Mouse (Mus musculus): Measurements from ENCODE around the gene Man1b1. TPM values are rescaled to one million over a fixed set of nuclear protein-coding genes. Genes with fewer than 3 reads are reported as not detected.

Man1b1 gene
- 16.6 and 19.6 TPM in 2 replicates for polyA plus RNA-seq (2012; rRNA removed)

- Histone ChIP-seq H3K4me1 (ENCODE audit: control insufficient read depth, insufficient read depth, low read length) (peaks cover 12% of the 10 kb centered on the region; the same call in 1 of the 2 replicates), H3K4me3 (ENCODE audit: insufficient read depth, low read depth, low read length) (peak within 1 kb of the TSS; percentile 83)
- no peak for TF ChIP-seq CTCF (conservative IDR thresholded peaks at IDR 0.05; ENCODE audit: insufficient read depth, insufficient read length, low read depth, low read length)
- TF ChIP-seq POLR2A (IDR thresholded peaks at IDR 0.05; ENCODE audit: low read depth, low read length) = peak; percentile 62
Measured at GRCm38 (mm10) chr2:25332286-25333160, at the start of gene Man1b1. Gene Man1b1, plus strand, starts transcription at chr2:25332338.

DNA sequence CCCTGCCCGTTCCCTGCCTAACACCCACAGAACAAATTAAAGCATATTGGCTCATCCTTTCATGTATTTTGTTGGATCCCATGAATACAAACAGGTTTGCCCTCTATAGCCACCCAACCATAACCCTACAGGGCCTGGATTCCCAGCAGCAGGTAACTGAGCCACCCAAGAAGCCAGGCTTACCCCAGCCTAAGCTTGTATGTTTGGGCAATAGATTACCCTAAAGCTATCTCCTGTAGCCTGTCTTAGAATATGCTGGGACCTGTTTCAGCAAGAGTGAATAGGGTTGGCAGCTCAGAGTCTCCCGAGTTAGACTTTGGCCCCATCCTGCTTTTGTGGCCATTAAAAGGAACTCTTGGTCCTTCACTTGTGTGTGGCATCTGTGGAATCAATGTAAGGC lies 46.6 kb upstream of the Man1b1 start:
- Histone ChIP-seq H3K27ac (ENCODE audit: insufficient read depth, low read depth, low read length) (no peak overlapping the region), H3K4me3 (ENCODE audit: insufficient read depth, low read depth, low read length) (no peak overlapping the region), H3K36me3 (ENCODE audit: control insufficient read depth, insufficient read depth, low read length) (no peaks in the 10 kb centered on the region; the same call in 1 of the 2 replicates), H3K27me3 (replicated peaks; ENCODE audit: control insufficient read depth, insufficient read depth, low read length) (no peaks in the 10 kb centered on the region), H3K4me1 (ENCODE audit: control insufficient read depth, insufficient read depth, low read length) (peaks cover 8% of the 10 kb centered on the region)
- 76% methylated on average over 2 of the region's 2 CpGs for WGBS
- DNase-seq = peak; percentile 27
- TF ChIP-seq POLR2A (IDR thresholded peaks at IDR 0.05; ENCODE audit: low read depth, low read length) (no peak), CTCF (conservative IDR thresholded peaks at IDR 0.05; ENCODE audit: insufficient read depth, insufficient read length, low read depth, low read length) (no peak)

More at GRCm38 (mm10) chr2:25332286-25333160, at the start of gene Man1b1:
- WGBS = under 1% methylated on average over 78 of the region's 78 CpGs
- Histone ChIP-seq H3K36me3 (ENCODE audit: control insufficient read depth, insufficient read depth, low read length) (no peaks in the 10 kb centered on the region), H3K27ac (ENCODE audit: insufficient read depth, low read depth, low read length) (peak within 1 kb of the TSS; percentile 52; the same call in 1 of the 2 replicates), H3K27me3 (replicated peaks; ENCODE audit: control insufficient read depth, insufficient read depth, low read length) (no peaks in the 10 kb centered on the region)
- peak; percentile 100 for DNase-seq

GRCm38 (mm10) chr2:25286314-25286713 lies 45.8 kb upstream of the Man1b1 start:
- Histone ChIP-seq H3K36me3 (ENCODE audit: control insufficient read depth, insufficient read depth, low read length) (no peaks in the 10 kb centered on the region; the same call in 1 of the 2 replicates), H3K4me3 (ENCODE audit: insufficient read depth, low read depth, low read length) (no peak overlapping the region), H3K27ac (ENCODE audit: insufficient read depth, low read depth, low read length) (peak overlapping the region; percentile 69), H3K4me1 (ENCODE audit: control insufficient read depth, insufficient read depth, low read length) (peaks cover 8% of the 10 kb centered on the region), H3K27me3 (replicated peaks; ENCODE audit: control insufficient read depth, insufficient read depth, low read length) (no peaks in the 10 kb centered on the region)
- no peak for DNase-seq
- WGBS = 74% methylated on average over 1 of the region's 1 CpGs
- no peak for TF ChIP-seq POLR2A (IDR thresholded peaks at IDR 0.05; ENCODE audit: low read depth, low read length)
- no peak for TF ChIP-seq CTCF (conservative IDR thresholded peaks at IDR 0.05; ENCODE audit: insufficient read depth, insufficient read length, low read depth, low read length)

DNA sequence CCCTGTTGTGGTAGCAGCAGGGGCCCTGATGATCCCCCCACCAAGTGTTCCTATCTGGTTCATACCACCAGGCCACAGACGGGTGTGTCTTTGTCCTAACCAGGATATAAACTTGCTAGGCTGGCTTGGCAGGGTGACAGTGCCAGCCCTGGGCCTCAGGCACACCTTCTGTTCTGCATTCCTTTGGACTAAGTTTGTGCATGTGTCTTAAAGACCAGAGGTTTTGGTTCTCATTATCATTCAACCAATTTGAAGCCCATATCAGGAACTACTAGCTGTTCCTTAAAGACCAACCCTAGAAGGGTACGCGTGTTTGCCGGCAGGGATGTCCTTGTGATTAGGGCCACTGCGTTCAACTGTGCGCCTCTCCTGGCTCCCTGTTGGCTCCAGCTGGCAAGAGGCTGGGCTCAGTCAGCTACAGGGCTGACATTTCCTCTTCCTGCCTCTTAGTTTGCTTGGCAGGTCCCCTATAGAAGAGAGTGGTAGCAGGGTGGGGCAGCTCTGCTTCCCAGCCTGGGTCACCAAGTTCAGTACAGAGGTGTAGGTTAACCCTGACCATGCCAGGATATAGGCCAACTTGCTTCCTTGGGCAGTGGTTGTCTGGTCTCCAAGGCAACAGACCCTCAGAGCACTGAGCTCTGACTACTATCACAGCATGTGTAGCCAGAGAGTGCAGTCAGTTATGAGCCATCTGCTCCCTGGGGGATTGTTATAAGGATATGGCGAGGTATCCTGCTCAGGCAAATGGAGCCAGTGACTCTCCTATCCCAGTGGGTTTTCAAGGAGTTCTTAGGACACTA lies 45.1 kb upstream of the Man1b1 start:
- Histone ChIP-seq H3K36me3 (ENCODE audit: control insufficient read depth, insufficient read depth, low read length) (no peaks in the 10 kb centered on the region; the same call in 1 of the 2 replicates), H3K4me3 (ENCODE audit: insufficient read depth, low read depth, low read length) (no peak overlapping the region), H3K27me3 (replicated peaks; ENCODE audit: control insufficient read depth, insufficient read depth, low read length) (no peaks in the 10 kb centered on the region; the same call in 1 of the 2 replicates), H3K4me1 (ENCODE audit: control insufficient read depth, insufficient read depth, low read length) (peaks cover 8% of the 10 kb centered on the region), H3K27ac (ENCODE audit: insufficient read depth, low read depth, low read length) (peak overlapping the region; percentile 69)
- 27% methylated on average over 7 of the region's 7 CpGs for WGBS
- TF ChIP-seq POLR2A (IDR thresholded peaks at IDR 0.05; ENCODE audit: low read depth, low read length) = no peak
- no peak for TF ChIP-seq CTCF (conservative IDR thresholded peaks at IDR 0.05; ENCODE audit: insufficient read depth, insufficient read length, low read depth, low read length)
- peak; percentile 60 for DNase-seq

DNA sequence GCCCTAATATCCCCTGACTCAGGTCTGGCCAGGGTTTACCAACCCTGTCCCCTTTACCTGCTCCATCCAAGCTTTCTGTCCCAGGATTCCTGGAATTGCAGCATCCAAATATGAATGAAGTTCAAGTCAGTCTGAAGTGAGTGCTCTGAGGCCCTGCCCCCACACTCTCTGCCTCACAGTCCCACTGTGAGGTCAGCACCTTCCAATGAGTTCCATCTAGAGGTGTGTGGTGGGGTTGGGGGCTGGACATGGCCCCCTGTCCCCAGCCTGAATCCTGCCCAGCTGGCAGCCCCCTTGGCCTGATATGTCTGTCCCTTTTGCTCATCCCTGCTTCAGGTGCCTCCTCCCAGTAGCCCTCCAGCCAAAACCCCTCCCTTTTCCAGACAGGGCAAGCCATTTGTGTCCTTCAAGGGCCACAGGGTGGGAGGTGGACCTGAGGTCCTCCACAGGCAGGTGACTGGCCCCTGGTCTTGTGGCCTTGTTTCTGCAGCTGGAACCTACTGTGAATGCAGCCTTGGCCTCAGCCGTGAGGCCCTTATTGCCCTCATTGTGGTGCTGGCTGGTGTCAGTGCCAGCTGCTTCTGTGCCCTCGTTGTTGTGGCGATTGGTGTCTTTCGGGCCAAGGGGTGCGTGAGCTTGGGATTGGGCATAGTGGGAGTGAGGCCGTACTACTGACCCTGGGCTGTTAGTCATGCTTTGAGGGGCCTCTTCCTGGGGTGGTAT lies 44.0 kb upstream of the Man1b1 start, which contains the start of gene Tmem210:
Gene Tmem210, plus strand, starts transcription at position 219 of the 723 bp plus-strand sequence.
- Histone ChIP-seq H3K4me1 (ENCODE audit: control insufficient read depth, insufficient read depth, low read length) (peaks cover 8% of the 10 kb centered on the region), H3K36me3 (ENCODE audit: control insufficient read depth, insufficient read depth, low read length) (no peaks in the 10 kb centered on the region; the same call in 1 of the 2 replicates), H3K27ac (ENCODE audit: insufficient read depth, low read depth, low read length) (peak within 1 kb of the TSS; percentile 63), H3K27me3 (replicated peaks; ENCODE audit: control insufficient read depth, insufficient read depth, low read length) (no peaks in the 10 kb centered on the region; the same call in 1 of the 2 replicates), H3K4me3 (ENCODE audit: insufficient read depth, low read depth, low read length) (no peak within 1 kb of the TSS)
- TF ChIP-seq POLR2A (IDR thresholded peaks at IDR 0.05; ENCODE audit: low read depth, low read length) = no peak
- no peak for TF ChIP-seq CTCF (conservative IDR thresholded peaks at IDR 0.05; ENCODE audit: insufficient read depth, insufficient read length, low read depth, low read length)
- WGBS = 88% methylated on average over 6 of the region's 6 CpGs
- DNase-seq = no peak

DNA sequence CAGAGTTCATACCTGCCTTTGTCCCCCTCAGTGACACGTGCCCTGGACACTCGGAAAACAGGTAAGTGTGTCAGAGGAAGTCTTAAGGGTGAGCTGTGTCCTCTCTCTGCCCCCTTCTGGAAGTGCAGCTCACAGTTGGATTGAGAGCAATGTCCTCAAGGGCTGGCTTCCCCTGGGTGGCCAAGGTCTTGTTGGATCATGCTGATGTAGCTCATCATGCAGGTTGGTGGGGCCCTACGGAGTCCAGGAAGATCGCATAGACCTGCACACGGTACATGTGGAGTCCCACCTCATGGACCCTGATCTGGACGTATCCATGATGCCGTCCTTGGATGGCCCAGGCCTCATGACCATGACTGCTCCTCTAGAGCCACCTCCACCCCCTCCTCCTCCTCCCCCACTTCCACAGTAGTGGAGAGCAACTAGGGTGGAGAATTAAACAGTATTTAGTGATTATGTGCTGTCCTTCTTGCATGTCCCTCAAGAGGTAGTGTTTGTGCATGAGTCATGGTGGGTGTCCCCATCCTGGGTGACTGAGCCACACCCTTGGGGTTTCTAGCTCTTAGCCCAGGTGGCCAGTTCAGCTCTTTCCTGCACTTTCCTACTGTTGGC lies 43.3 kb upstream of the Man1b1 start:
- WGBS = 91% methylated on average over 7 of the region's 7 CpGs
- DNase-seq = no peak
- TF ChIP-seq POLR2A (IDR thresholded peaks at IDR 0.05; ENCODE audit: low read depth, low read length) = no peak
- TF ChIP-seq CTCF (conservative IDR thresholded peaks at IDR 0.05; ENCODE audit: insufficient read depth, insufficient read length, low read depth, low read length) = no peak
- H3K27ac ChIP-seq (ENCODE audit: insufficient read depth, low read depth, low read length) = no peak overlapping the region
- H3K27me3 ChIP-seq (replicated peaks; ENCODE audit: control insufficient read depth, insufficient read depth, low read length) = no peaks in the 10 kb centered on the region; the same call in 1 of the 2 replicates
- no peak overlapping the region for H3K4me3 ChIP-seq (ENCODE audit: insufficient read depth, low read depth, low read length)
- no peaks in the 10 kb centered on the region for H3K36me3 ChIP-seq (ENCODE audit: control insufficient read depth, insufficient read depth, low read length)
- H3K4me1 ChIP-seq (ENCODE audit: control insufficient read depth, insufficient read depth, low read length) = peaks cover 8% of the 10 kb centered on the region

Data from kidney, adult 2 months (tissue).